Comparison of ENCODE assay signal across 10 mouse cellular contexts in genomic region chr5:125488116-125488455, GRCm38 (mm10). TPM values are rescaled to one million over a fixed set of nuclear protein-coding genes. Genes with fewer than 3 reads are reported as not detected.
DNase-seq lines count a peak whose midpoint lies in the region; ATAC-seq and TF ChIP-seq lines count a peak whose summit lies in the region.
"Had no signal": no experiment of that assay in that cellular context is flagged by ENCODE, and none has a peak within 500 bp of the region (broad histone marks: within the 10 kb centered on the region; RNA-seq: fewer than 3 reads in every experiment).

No protein-coding gene starts in this region.

- no peak overlapping the region for H3K27ac ChIP-seq in gastrocnemius, adult 2 months
- H3K27ac ChIP-seq in kidney, postnatal 0 days: peak overlapping the region; percentile 77
- H3K27ac ChIP-seq: macrophage had no signal

- ATAC-seq in kidney, postnatal 0 days (replicated peaks; ENCODE audit: low FRiP score, low read depth): peak; percentile 80
- no peak for ATAC-seq in CD4-positive, CD25-positive, alpha-beta regulatory T cell, adult 4 months

- peak; percentile 54 for DNase-seq in gastrocnemius, adult 2 months
- no peak for DNase-seq in gastrocnemius, postnatal 36 days
- DNase-seq in thymus, postnatal 4 days: peak; percentile 55
- no peak for DNase-seq in thymus, postnatal 10 days (ENCODE audit: low spot score in 2 of 2)
- DNase-seq in kidney, postnatal 0 days (ENCODE audit: low spot score): peak; percentile 66
- no peak for DNase-seq in urinary bladder, postnatal 36 days (ENCODE audit: low spot score in 2 of 2)
- DNase-seq in heart, postnatal 25 days (ENCODE audit: low spot score): no peak

- 38% methylated on average over 4 of the region's 4 CpGs for WGBS in kidney, postnatal 0 days

- H3K36me3 ChIP-seq in kidney, postnatal 0 days (ENCODE audit: insufficient read depth, low read length): peaks cover 12% of the 10 kb centered on the region; the same call in 1 of the 2 replicates

- H3K4me3 ChIP-seq in gastrocnemius, adult 2 months: no peak overlapping the region
- no peak overlapping the region for H3K4me3 ChIP-seq in kidney, postnatal 0 days (replicated peaks; ENCODE audit: low read depth, low read length)

- no peak overlapping the region for H3K9ac ChIP-seq in kidney, postnatal 0 days (ENCODE audit: low read depth, low read length)

- no peaks in the 10 kb centered on the region for H3K27me3 ChIP-seq in kidney, postnatal 0 days (ENCODE audit: insufficient read depth, low read length)

- H3K4me1 ChIP-seq in kidney, postnatal 0 days (replicated peaks; ENCODE audit: insufficient read depth, low read length): peaks cover 6% of the 10 kb centered on the region; the same call in 1 of the 2 replicates

- H3K4me2 ChIP-seq in kidney, postnatal 0 days (ENCODE audit: low read length): no peak overlapping the region

- intact Hi-C loops in gastrocnemius, adult 2 months (cut with DNase I): no loop called here
- intact Hi-C loops in gastrocnemius, postnatal 36 days (cut with DNase I): no loop called here
- intact Hi-C loops in heart, postnatal 25 days (cut with DNase I): loop anchor here (5.0 kb wide), 1 partner anchor 76 kb away; no protein-coding TSS in a partner anchor

- no peaks in the 10 kb centered on the region for H3K9me3 ChIP-seq in kidney, postnatal 0 days (replicated peaks; ENCODE audit: low read length)

- TF ChIP-seq CTCF in gastrocnemius, adult 2 months (IDR thresholded peaks at IDR 0.05): peak; percentile 57
- TF ChIP-seq CTCF in kidney, postnatal 0 days (IDR thresholded peaks at IDR 0.05; ENCODE audit: low read depth): peak; percentile 68

RNA-seq across cellular contexts. Expression of gene Aacs, which starts 12.5 kb away (rescaled TPM):
- total RNA-seq in gastrocnemius, adult 2 months (2021): 1 to 10 TPM; 2.8 to 3.3 TPM
- total RNA-seq in gastrocnemius, postnatal 36 days (2021): 1 to 10 TPM; 2.5 to 3.8 TPM
- 22.0 and 25.5 TPM in 2 replicates for polyA plus RNA-seq in kidney, postnatal 0 days (2015; fragmentation: Nextera tagmentation; extraction: Ambion mirVana)
- 10 to 100 TPM; 22.1 to 39.8 TPM for polyA plus RNA-seq in CD4-positive, CD25-positive, alpha-beta regulatory T cell, adult 4 months (2017; shearing (Covaris generic))
- total RNA-seq in heart, postnatal 25 days (2021): 1 to 10 TPM; 3.0 to 4.1 TPM

RNA-seq across cellular contexts. Expression of gene Tmem132b, which starts 43.5 kb away (rescaled TPM):
- total RNA-seq in gastrocnemius, adult 2 months (2021): under 1 TPM; 0.20 to 0.56 TPM
- under 1 TPM; 0.05 to 0.07 TPM for total RNA-seq in gastrocnemius, postnatal 36 days (2021)
- polyA plus RNA-seq in kidney, postnatal 0 days (2015; fragmentation: Nextera tagmentation; extraction: Ambion mirVana): 0.27 and 0.28 TPM in 2 replicates
- under 1 TPM in 1 of 2 experiments, not detected in 1; 0.16 TPM for polyA plus RNA-seq in CD4-positive, CD25-positive, alpha-beta regulatory T cell, adult 4 months (2017; shearing (Covaris generic))
- not detected for total RNA-seq in heart, postnatal 25 days (2021)
- total RNA-seq: heart, postnatal 14 days had no signal
- polyA plus RNA-seq: macrophage had no signal

RNA-seq across cellular contexts. Expression of gene Bri3bp, which starts 46.7 kb away (rescaled TPM):
- 1 to 10 TPM; 2.5 to 3.9 TPM for total RNA-seq in gastrocnemius, adult 2 months (2021)
- total RNA-seq in gastrocnemius, postnatal 36 days (2021): 1 to 10 TPM; 3.8 to 4.0 TPM
- polyA plus RNA-seq in kidney, postnatal 0 days (2015; fragmentation: Nextera tagmentation; extraction: Ambion mirVana): 46.7 and 47.2 TPM in 2 replicates
- polyA plus RNA-seq in CD4-positive, CD25-positive, alpha-beta regulatory T cell, adult 4 months (2017; shearing (Covaris generic)): 1 to 10 TPM; 4.3 to 7.5 TPM
- 10 to 100 TPM; 49.0 to 57.6 TPM for total RNA-seq in heart, postnatal 25 days (2021)

RNA-seq across cellular contexts. Expression of gene Dhx37, which starts 54.2 kb away (rescaled TPM):
- total RNA-seq in gastrocnemius, adult 2 months (2021): 1 to 10 TPM; 4.3 to 4.4 TPM
- 1 to 10 TPM; 3.4 to 4.3 TPM for total RNA-seq in gastrocnemius, postnatal 36 days (2021)
- polyA plus RNA-seq in kidney, postnatal 0 days (2015; fragmentation: Nextera tagmentation; extraction: Ambion mirVana): 7.2 and 8.1 TPM in 2 replicates
- 1 to 10 TPM; 8.4 to 8.6 TPM for polyA plus RNA-seq in CD4-positive, CD25-positive, alpha-beta regulatory T cell, adult 4 months (2017; shearing (Covaris generic))
- total RNA-seq in heart, postnatal 25 days (2021): 10 to 100 TPM; 10.2 to 10.6 TPM

Comparison
In these comparisons a context has a peak if more than half of its experiments do, and no peak if none do; other contexts are left out.
1. DNase-seq: peak in gastrocnemius, adult 2 months (single experiment), thymus, postnatal 4 days (single experiment) and kidney, postnatal 0 days (single experiment); none in gastrocnemius, postnatal 36 days (0 of 2), thymus, postnatal 10 days (0 of 2), urinary bladder, postnatal 36 days (0 of 2) and heart, postnatal 25 days (single experiment).
2. RNA of gene Bri3bp, which starts 46.7 kb away (total RNA-seq): 49.0 to 57.6 TPM in heart, postnatal 25 days; 3.8 to 4.0 TPM in gastrocnemius, postnatal 36 days and 2.5 to 3.9 TPM in gastrocnemius, adult 2 months; every median in the first group is over 10 times any median in the second.